Mouse (Mus musculus): Measurements from ENCODE around the gene Glis1. TPM values are rescaled to one million over a fixed set of nuclear protein-coding genes. Genes with fewer than 3 reads are reported as not detected.

Glis1 gene
- polyA plus RNA-seq, 2 experiments: 0.10 to 0.35 TPM

DNA sequence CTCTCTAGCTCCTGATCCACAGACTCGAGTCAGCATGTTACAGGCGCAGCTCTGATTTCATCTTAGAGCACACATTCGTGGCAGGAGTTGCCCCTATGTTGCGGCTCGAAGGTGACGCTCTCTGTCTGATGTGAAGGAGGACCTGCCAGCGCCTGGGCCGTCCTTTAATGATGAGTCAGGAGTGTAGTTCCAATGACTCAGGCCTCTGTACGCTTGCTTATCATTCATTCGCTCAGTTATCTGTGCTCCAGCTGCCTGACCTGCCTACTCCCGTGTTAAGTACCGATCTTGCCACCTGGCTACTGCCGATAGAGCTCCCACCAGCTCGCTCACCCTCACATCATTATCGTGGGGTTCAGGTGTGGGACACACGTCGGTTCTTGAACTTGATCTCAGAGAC, 24.5 kb downstream of the Glis1 start:
- Histone ChIP-seq H3K27me3 (ENCODE audit: control insufficient read depth, insufficient read depth, low read length) (no peaks in the 10 kb centered on the region), H3K4me3 (ENCODE audit: insufficient read depth in 1 of 2, low read depth in 2 of 2, low read length in 2 of 2) (peak overlapping the region in 1 of 2 experiments; percentile 8; a peak in 1 of 4 replicates), H3K9ac (replicated peaks) (no peak overlapping the region), H3K9me3 (ENCODE audit: control insufficient read depth, low read length) (no peaks in the 10 kb centered on the region), H3K4me2 (ENCODE audit: low read depth) (peak overlapping the region; percentile 47), H3K27ac (peak overlapping the region; percentile 70), H3K36me3 (replicated peaks; ENCODE audit: control insufficient read depth, insufficient read depth, low read depth) (no peaks in the 10 kb centered on the region), H3K4me1 (replicated peaks; ENCODE audit: control insufficient read depth in 2 of 2, insufficient read depth in 2 of 2, low read length in 1 of 2) (peaks cover 23 to 30% of the 10 kb centered on the region in 2 experiments)
- ATAC-seq (ENCODE audit: insufficient read depth) (peak; percentile 95), DNase-seq (ENCODE audit: low read depth in 3 of 3, low spot score in 3 of 3) (peak; percentile 79 to 89 (median 85))
- TF ChIP-seq EP300 (IDR thresholded peaks at IDR 0.05; ENCODE audit: low read depth) (peak; percentile 94), CTCF (IDR thresholded peaks at IDR 0.05; ENCODE audit: low read depth) (no peak)
- 29% methylated on average over 17 of the region's 17 CpGs for WGBS (ENCODE audit: insufficient replicate concordance)

DNA sequence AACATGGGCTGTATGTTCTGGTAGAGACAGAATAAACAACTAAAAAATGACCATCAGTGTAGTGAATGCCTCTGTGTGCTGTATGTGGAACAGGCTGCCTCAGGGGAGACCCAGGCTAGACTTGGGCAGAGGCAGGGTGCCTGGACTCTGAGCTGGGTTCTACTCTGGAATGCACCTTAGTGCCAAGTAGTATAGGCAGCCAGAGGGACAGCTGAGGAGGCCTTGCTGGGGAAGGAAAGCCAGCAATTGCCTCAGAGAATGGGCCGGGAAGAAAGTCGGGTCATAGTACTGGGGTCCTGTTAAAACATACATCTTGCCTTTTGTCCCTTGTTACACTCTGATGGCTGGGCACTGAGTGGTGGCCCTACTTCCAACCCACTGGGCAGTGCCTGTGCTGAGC, 25.1 kb downstream of the Glis1 start:
- H3K4me3 ChIP-seq (ENCODE audit: insufficient read depth in 1 of 2, low read depth in 2 of 2, low read length in 2 of 2): peak overlapping the region in 1 of 2 experiments; percentile 8; a peak in 1 of 4 replicates
- no peaks in the 10 kb centered on the region for H3K9me3 ChIP-seq (ENCODE audit: control insufficient read depth, low read length)
- TF ChIP-seq CTCF (IDR thresholded peaks at IDR 0.05; ENCODE audit: low read depth) (no peak), EP300 (IDR thresholded peaks at IDR 0.05; ENCODE audit: low read depth) (no peak)
- peak; percentile 31; the same call in 1 of the 2 replicates for ATAC-seq (ENCODE audit: insufficient read depth)
- H3K4me1 ChIP-seq (replicated peaks; ENCODE audit: control insufficient read depth in 2 of 2, insufficient read depth in 2 of 2, low read length in 1 of 2): peaks cover 23 to 30% of the 10 kb centered on the region in 2 experiments
- H3K36me3 ChIP-seq (replicated peaks; ENCODE audit: control insufficient read depth, insufficient read depth, low read depth): no peaks in the 10 kb centered on the region
- WGBS (ENCODE audit: insufficient replicate concordance): 81% methylated on average over 2 of the region's 2 CpGs
- H3K27ac ChIP-seq: peak overlapping the region; percentile 70
- H3K27me3 ChIP-seq (ENCODE audit: control insufficient read depth, insufficient read depth, low read length): no peaks in the 10 kb centered on the region
- H3K4me2 ChIP-seq (ENCODE audit: low read depth): peak overlapping the region; percentile 47
- no peak for DNase-seq (ENCODE audit: low read depth in 3 of 3, low spot score in 3 of 3)
- peak overlapping the region; percentile 45 for H3K9ac ChIP-seq (replicated peaks)

DNA sequence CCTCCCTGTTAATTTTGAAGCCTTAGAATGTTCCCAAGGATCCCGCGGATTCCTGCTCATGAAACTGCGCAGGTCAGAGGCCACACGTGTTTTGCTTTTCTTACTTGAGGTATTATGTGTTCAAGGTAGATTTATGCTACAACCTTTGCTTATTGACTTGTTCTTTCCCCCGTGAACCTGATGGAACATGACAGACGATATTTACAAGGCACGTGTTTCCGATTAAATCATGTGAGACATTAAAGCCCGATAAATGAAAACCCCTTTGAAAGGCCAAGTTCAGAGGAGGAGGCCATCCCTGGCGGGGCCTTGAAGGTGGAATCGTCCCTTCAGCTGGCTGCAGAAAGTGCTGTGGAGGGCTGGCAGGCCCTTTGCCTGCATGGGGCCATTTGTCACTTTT, 26.1 kb downstream of the Glis1 start:
- H3K9ac ChIP-seq (replicated peaks): no peak overlapping the region
- ATAC-seq (ENCODE audit: insufficient read depth) (no peak), DNase-seq (ENCODE audit: low read depth in 3 of 3, low spot score in 3 of 3) (no peak)
- H3K27me3 ChIP-seq (ENCODE audit: control insufficient read depth, insufficient read depth, low read length): no peaks in the 10 kb centered on the region
- H3K9me3 ChIP-seq (ENCODE audit: control insufficient read depth, low read length): no peaks in the 10 kb centered on the region
- H3K27ac ChIP-seq: no peak overlapping the region
- 80% methylated on average over 11 of the region's 11 CpGs for WGBS (ENCODE audit: insufficient replicate concordance)
- no peak overlapping the region for H3K4me3 ChIP-seq (ENCODE audit: insufficient read depth in 1 of 2, low read depth in 2 of 2, low read length in 2 of 2)
- H3K4me2 ChIP-seq (ENCODE audit: low read depth): no peak overlapping the region
- peaks cover 23 to 30% of the 10 kb centered on the region in 2 experiments for H3K4me1 ChIP-seq (replicated peaks; ENCODE audit: control insufficient read depth in 2 of 2, insufficient read depth in 2 of 2, low read length in 1 of 2)
- no peaks in the 10 kb centered on the region for H3K36me3 ChIP-seq (replicated peaks; ENCODE audit: control insufficient read depth, insufficient read depth, low read depth)
- TF ChIP-seq EP300 (IDR thresholded peaks at IDR 0.05; ENCODE audit: low read depth): no peak
- TF ChIP-seq CTCF (IDR thresholded peaks at IDR 0.05; ENCODE audit: low read depth): no peak

DNA sequence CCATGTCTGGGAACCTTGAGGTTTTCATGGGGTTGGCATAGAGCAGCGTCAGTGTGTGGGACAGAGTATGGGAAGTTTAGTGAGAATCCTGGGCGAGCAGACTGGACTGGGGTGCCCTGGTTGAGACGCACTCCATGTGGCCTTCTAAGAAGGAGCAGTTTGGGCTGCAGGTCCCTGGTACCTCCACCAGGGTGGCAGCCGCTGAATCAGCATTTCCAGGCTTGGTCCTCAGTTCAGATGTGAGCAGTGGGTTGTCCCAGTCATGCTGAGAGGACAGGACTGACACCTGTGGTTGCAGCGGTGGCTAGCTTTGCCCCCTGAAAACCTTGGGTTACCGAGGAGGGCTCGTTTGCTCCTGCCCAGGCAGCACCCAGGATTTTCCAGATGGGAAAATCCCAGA, 33.4 kb downstream of the Glis1 start:
- H3K27ac ChIP-seq: no peak overlapping the region
- no peak overlapping the region for H3K4me2 ChIP-seq (ENCODE audit: low read depth)
- no peaks in the 10 kb centered on the region for H3K4me1 ChIP-seq (replicated peaks; ENCODE audit: control insufficient read depth in 2 of 2, insufficient read depth in 2 of 2, low read length in 1 of 2)
- DNase-seq (ENCODE audit: low read depth in 3 of 3, low spot score in 3 of 3) (no peak), ATAC-seq (ENCODE audit: insufficient read depth) (no peak)
- WGBS (ENCODE audit: insufficient replicate concordance): 46% methylated on average over 7 of the region's 7 CpGs
- no peaks in the 10 kb centered on the region for H3K27me3 ChIP-seq (ENCODE audit: control insufficient read depth, insufficient read depth, low read length)
- no peaks in the 10 kb centered on the region for H3K36me3 ChIP-seq (replicated peaks; ENCODE audit: control insufficient read depth, insufficient read depth, low read depth)
- no peak overlapping the region for H3K4me3 ChIP-seq (ENCODE audit: insufficient read depth in 1 of 2, low read depth in 2 of 2, low read length in 2 of 2)
- no peak overlapping the region for H3K9ac ChIP-seq (replicated peaks)
- TF ChIP-seq EP300 (IDR thresholded peaks at IDR 0.05; ENCODE audit: low read depth) (no peak), CTCF (IDR thresholded peaks at IDR 0.05; ENCODE audit: low read depth) (peak; percentile 46)
- H3K9me3 ChIP-seq (ENCODE audit: control insufficient read depth, low read length): no peaks in the 10 kb centered on the region

DNA sequence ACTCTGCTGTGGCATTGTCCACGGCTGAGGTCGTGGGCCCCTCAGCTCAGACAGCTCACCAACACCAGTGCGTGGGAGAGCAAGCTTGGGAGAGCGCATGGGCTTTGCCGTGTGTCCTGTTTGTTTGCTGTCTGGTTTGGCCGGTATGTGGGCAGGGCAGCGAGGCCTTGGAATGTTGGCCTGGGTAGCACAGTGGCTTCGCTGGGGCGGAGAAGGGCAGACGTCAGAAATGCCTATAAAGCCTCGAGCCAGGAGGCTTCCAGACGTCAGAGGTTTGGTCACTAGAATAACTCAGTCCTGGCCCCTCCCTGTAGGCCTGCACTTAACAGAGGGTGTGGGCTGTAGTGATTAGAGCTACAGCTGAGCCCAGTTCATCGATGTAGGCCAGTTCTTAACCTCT, 33.9 kb downstream of the Glis1 start:
- no peaks in the 10 kb centered on the region for H3K27me3 ChIP-seq (ENCODE audit: control insufficient read depth, insufficient read depth, low read length)
- H3K9me3 ChIP-seq (ENCODE audit: control insufficient read depth, low read length): no peaks in the 10 kb centered on the region
- TF ChIP-seq CTCF (IDR thresholded peaks at IDR 0.05; ENCODE audit: low read depth) (no peak), EP300 (IDR thresholded peaks at IDR 0.05; ENCODE audit: low read depth) (no peak)
- no peaks in the 10 kb centered on the region for H3K4me1 ChIP-seq (replicated peaks; ENCODE audit: control insufficient read depth in 2 of 2, insufficient read depth in 2 of 2, low read length in 1 of 2)
- ATAC-seq (ENCODE audit: insufficient read depth) (no peak), DNase-seq (ENCODE audit: low read depth in 3 of 3, low spot score in 3 of 3) (no peak)
- H3K27ac ChIP-seq: no peak overlapping the region
- 59% methylated on average over 13 of the region's 13 CpGs for WGBS (ENCODE audit: insufficient replicate concordance)
- no peak overlapping the region for H3K9ac ChIP-seq (replicated peaks)
- H3K36me3 ChIP-seq (replicated peaks; ENCODE audit: control insufficient read depth, insufficient read depth, low read depth): no peaks in the 10 kb centered on the region
- H3K4me2 ChIP-seq (ENCODE audit: low read depth): no peak overlapping the region
- no peak overlapping the region for H3K4me3 ChIP-seq (ENCODE audit: insufficient read depth in 1 of 2, low read depth in 2 of 2, low read length in 2 of 2)

All from liver, embryonic 14.5 days (tissue).